Mouse (Mus musculus) adrenal gland, postnatal 14 days (tissue): ENCODE results near the gene Mfng. TPM values are rescaled to one million over a fixed set of nuclear protein-coding genes. Genes with fewer than 3 reads are reported as not detected.

Experiments used
- DNase-seq: peaks from one replicate; pipeline ENCODE4 v3.0.0; 2021; ENCODE audit warnings: mixed read lengths
- total RNA-seq: library from RNA; stranded (reverse); gene quantifications from 2 replicates; pipeline ENCODE4 v1.2.3, GENCODE M21; 2021

Mfng gene
- total RNA-seq, 1 experiment from 2014 or later, result 13.1 TPM

- no peak for DNase-seq
Observed at GRCm38 (mm10) chr15:78788042-78788441, 14.8 kb upstream of the Mfng start.

DNA sequence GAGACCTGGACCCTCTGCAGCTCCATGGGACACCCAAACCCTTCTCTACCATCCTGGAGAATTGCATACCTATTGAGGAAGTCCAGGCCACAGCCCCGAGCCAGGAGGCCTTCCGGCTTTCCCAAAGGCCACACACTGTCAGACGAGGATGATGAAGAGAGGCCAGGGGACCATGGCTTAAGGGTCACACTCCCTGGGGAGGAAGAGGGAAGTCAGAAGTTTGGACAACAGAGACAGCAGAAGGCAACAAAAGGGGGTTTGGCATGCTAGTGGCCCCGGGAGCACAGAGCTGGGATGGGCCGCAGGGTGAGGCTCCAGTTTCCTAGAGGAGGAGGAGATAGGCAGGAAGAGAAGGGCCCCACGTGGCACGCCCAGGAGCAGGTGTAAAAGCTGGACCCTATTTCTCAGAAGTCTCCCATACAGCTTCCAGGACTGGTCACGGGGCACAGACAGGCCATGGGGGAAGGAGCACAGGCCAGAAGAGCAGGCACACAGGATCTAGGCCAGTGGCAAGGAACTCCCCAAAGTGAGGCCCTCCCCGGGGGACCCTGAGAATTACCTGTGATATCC, 14.1 kb upstream of the Mfng start:
- no peak for DNase-seq

DNA sequence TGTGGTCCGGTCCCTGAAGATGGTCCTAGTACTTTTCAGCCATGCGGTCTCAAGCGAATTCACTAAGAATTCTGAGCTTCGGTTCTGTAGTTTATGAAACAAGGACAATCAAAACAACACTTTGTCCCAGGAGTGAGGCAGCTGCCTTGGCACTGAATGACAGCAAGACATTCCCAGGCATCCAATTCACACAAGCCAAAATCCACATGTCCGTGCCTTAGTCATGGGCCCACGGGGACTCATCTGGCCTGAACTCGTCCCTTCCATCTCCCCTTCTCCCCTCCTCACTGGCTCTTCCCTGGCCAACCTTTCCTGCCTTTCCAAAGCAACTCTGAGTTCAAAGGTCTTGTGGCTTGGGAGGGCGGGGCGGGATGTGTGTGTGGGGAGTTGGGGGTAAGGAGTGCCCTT, 13.1 kb upstream of the Mfng start:
- no peak for DNase-seq

DNA sequence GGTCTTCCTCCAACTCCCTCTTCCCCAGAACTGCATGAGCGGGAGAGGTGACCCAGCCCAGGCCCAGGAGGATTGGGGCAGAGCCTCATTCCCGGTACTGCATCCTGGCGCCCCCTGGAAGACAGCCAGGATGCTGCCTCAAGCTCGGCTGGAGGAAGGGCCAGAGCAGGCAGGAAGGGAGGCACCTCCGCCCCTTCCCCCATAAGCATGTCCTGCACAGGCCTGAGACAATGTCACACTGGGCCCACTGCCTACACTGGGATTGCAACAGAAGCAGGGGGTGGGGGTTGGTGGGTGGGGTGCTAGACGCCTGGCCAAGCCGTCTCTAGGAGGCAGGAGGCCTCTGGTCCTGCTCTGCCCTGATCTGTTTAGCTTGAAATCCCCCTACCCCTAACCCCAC, 12.7 kb upstream of the Mfng start:
- peak; percentile 75 for DNase-seq

DNA sequence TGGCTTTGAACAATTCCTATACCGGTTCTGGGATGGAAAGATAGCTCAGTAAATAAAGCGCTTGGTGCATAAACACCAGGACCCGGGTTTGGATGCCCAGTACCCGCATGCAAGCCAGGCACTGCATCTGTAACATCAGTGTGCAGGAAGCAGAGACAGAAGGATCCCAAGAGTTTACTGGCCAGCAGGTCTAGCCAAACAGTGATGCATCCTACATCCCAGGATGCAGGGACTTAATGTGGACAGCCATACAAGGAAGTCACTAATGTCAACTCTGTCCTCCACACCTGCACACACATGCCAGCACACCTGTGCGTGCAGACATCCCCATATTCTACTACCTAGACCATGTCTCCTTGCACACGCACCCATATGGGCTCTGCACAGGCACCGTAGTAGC, 12.0 kb upstream of the Mfng start:
- no peak for DNase-seq

DNA sequence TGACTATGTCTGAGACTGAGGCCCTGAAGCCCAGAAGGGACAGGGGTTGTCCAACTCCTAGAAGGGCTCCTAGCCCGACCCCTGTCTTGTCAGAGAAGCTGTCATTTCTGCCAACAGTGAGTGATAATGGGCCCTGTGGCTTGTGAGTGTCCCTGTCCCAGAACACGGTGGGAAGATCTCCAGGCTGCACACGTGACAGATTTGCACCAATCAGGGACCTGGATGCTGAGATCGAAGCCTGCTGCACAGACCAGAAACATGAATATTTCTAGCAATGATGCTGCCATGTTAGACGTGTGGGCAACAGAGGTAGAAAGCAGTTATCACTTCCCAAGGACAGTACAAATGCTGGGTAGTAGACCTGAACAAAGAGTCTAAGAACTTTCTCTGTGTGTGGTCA, 11.2 kb upstream of the Mfng start:
- no peak for DNase-seq

- DNase-seq, result no peak
Observed at GRCm38 (mm10) chr15:78782348-78783103, 9.3 kb upstream of the Mfng start.

DNA sequence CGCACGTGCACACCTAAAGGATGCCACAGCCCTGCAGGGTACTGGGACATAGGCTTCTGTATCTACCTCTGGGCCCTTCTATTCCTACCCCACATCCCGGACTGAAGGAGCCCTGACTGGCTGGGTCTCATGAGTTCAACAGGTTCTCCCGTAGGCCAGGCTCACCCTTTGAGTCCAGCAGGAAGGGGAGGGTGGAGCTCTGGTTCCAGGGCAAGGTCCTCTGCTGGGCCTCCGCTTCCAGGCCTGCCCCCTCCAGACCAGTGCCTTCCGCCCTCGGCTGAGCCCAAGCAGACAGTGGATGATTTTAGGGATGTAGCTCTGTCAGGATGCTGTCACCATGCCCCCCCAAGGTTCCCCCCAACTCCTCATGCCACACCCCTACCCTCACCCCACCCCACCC, 7.6 kb upstream of the Mfng start:
- DNase-seq, result no peak

GRCm38 (mm10) chr15:78780359-78780758, 7.1 kb upstream of the Mfng start:
- no peak for DNase-seq

GRCm38 (mm10) chr15:78779690-78780089, 6.4 kb upstream of the Mfng start:
- no peak for DNase-seq

DNA sequence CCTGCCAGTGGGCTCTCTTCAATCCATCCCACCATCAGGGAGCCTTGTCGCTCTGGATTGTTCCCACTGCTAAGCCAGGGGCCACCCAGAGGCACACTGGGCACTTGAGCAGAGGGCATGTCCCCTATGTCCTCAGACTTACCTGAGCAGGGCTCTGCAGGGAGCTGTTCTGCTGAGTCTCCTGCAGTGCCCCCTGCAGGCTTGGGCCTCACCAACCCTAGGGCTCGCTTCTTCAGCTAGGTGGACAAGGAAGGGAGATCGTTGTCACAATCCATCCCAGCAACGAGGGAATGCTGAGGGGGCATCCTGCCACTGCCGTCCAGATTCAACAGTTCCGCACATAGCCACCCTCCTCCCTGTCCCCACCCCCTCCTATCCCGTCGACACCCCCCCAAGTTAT, 6.0 kb upstream of the Mfng start:
- DNase-seq, result no peak

DNA sequence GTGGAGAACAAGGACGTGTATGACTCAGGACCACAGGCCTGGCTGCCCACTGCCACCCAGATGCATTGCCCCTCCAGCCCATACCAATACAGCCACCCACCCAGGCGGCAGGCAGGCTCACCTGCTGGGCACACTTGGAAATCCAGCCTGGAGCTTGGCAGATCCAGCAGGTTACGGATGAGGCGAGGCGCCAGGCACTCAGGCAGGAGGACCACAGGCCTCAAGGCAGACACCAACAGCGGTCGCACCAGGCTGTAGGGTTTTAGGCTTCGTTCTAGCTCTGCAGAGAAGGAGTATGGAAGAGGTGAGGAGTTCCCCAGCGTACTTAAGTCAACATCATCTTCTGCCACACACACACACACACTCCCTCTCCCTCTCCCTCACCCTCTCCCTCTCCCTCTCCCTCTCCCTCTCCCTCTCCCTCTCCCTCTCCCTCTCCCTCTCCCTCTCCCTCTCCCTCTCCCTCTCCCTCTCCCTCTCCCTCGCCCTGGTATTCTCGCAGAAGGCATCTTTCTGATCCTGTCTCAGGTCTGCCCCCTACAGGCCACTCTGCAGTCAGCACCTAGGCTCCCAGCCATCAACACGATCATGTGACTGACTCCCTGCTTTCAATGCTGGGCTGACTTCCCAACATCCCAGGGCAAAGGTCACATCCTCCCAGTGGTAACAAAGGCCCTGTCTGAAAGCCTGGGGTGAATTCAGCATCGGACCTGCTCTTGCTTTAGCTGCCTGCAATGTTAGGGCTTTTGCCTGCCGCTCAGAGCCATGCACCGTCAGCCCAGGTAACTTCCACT, 5.0 kb upstream of the Mfng start:
- DNase-seq, result peak; percentile 93

DNA sequence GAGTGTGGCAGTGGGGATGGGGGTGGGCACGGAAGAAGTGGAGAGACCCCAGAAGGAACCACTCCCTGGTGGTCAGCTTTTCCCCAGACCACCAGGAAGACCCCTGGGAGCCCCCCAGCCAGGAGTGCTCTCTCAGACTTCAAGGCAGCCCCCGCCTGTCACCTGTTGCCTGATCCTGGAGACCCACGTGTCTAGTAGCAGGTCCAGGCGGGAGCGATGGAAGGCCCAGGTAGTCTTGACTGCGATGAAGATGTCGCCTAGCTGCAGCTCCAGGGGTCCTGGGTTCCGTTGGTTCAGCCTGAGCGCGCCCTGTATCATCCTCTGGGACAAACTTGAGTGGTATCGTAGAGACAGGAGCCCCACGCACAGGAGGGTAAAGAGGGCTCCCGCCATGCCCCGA, 419 bp downstream of the Mfng start:
- DNase-seq, result no peak

- peak; percentile 53 for DNase-seq
Observed at GRCm38 (mm10) chr15:78772368-78772763, 909 bp downstream of the Mfng start.

DNA sequence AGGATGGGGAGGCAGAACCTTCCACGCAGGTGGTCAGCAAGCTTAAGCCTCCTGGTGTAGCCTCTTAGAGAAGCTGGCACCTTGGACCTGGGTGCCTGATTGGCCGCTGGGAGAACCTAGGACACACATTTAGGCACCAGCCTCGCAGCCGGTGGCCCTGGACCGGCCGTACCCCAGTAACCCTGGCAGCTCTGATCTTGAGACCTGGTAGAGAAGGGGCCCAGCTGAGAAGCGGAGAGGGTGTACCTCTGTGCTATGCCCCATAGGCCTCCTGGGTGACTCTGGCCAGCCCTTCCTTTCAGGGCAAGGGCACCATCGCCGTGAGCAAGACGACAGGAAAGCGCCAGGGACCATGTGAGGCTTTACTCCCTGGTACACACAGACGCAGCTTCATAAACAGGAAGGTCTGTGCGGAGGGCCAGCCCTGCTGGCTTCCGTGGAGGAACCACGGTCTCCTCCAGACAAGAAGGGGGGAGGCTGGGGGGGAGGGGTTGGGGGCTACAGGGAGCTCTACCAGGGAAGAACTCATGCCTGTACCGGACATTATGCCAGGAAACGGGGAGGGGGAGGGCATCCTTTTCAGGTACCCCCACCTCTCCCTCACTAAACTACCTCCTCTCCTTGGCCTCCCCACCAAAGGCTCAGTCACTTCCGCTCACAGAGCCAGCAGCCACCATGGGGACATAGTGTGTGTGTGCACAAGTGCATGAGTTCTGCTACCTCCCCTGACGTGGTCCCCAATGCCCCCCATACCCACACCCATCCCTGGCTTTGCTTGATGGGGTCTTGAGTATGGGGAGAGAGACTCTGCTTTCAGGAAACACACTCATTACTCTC, 1.5 kb downstream of the Mfng start:
- DNase-seq, result peak; percentile 56

GRCm38 (mm10) chr15:78770983-78771355, 2.3 kb downstream of the Mfng start:
- DNase-seq, result no peak

GRCm38 (mm10) chr15:78770234-78770982, 2.9 kb downstream of the Mfng start:
- no peak for DNase-seq

DNA sequence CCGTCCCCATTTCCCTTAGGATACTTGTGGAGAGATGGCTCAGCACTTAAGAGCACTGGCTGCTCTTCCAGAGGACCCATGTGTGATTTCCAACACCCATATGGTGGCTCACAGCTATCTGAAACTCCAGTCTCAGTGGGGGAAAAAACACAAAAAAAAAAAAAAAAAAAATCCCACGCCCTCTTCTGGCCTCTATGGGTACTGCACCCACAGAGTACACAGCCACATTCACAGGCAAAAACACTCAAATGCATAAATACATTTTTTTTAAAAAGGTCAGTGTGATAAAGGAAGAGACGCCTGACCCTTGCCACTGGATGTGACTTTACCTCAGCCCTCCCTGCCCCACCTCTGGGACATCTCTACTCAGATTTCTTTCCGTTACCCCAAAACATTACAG, 4.2 kb downstream of the Mfng start:
- no peak for DNase-seq

- DNase-seq, result no peak
Observed at GRCm38 (mm10) chr15:78763704-78764103, 9.6 kb downstream of the Mfng start.

- DNase-seq, result no peak
Observed at GRCm38 (mm10) chr15:78763210-78763609, 10.1 kb downstream of the Mfng start.

- DNase-seq, result no peak
Observed at GRCm38 (mm10) chr15:78761112-78761511, 12.2 kb downstream of the Mfng start.

DNA sequence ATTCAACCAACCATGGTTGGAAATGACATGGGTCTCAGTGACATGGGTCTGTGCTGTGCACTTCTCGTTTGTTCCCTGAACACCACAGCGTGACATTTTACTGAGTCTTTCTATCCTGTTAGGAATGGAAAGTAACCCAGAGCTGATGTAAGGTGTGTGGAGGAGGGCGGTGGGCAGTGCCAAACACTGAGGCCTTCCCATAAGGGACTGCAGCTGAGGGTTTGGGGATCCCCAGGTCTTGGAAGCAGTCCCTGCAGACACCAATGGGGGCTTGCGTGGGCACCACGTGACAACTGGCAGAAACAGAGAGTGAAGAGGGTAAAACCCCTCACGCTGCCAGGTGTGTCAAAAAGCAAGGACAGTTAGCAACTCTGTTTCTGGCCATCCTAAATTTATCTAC, 15.1 kb downstream of the Mfng start:
- no peak for DNase-seq
